Mouse (Mus musculus) myocyte (in vitro differentiated cells): ENCODE data around the gene Ufl1.

Experiments
- CEBPB ChIP-seq: IDR thresholded peaks from 2 replicates; pipeline ENCODE4 v1.6.1; 2011; ENCODE audit warnings: mild to moderate bottlenecking, moderate library complexity; ENCODE audit not compliant: poor library complexity, insufficient read depth, severe bottlenecking
- MYOG ChIP-seq, 3 experiments: IDR thresholded peaks; one replicate each; pipeline ENCODE4 v1.6.1; 2011; ENCODE audit warnings: control low read depth in 2 of 3, low read depth in 2 of 3, mild to moderate bottlenecking in 2 of 3; ENCODE audit not compliant: insufficient read length in 2 of 3, control insufficient read depth in 1 of 3, insufficient read depth in 1 of 3
- POLR2A ChIP-seq: IDR thresholded peaks from one replicate; pipeline ENCODE4 v1.6.1; 2011; ENCODE audit warnings: low read depth, mild to moderate bottlenecking, control low read depth, moderate library complexity; ENCODE audit not compliant: insufficient read length
- REST ChIP-seq: IDR thresholded peaks from one replicate; pipeline ENCODE4 v1.6.1; 2011; ENCODE audit warnings: mild to moderate bottlenecking, control low read depth, moderate library complexity; ENCODE audit not compliant: insufficient read depth, insufficient read length
- TCF12 ChIP-seq: IDR thresholded peaks from one replicate; pipeline ENCODE4 v1.6.1; 2011; ENCODE audit warnings: mild to moderate bottlenecking, control low read depth; ENCODE audit not compliant: poor library complexity, insufficient read depth, severe bottlenecking
- USF1 ChIP-seq: IDR thresholded peaks from one replicate; pipeline ENCODE4 v1.6.1; 2011; ENCODE audit warnings: low read depth, mild to moderate bottlenecking, control low read depth, moderate library complexity

DNA sequence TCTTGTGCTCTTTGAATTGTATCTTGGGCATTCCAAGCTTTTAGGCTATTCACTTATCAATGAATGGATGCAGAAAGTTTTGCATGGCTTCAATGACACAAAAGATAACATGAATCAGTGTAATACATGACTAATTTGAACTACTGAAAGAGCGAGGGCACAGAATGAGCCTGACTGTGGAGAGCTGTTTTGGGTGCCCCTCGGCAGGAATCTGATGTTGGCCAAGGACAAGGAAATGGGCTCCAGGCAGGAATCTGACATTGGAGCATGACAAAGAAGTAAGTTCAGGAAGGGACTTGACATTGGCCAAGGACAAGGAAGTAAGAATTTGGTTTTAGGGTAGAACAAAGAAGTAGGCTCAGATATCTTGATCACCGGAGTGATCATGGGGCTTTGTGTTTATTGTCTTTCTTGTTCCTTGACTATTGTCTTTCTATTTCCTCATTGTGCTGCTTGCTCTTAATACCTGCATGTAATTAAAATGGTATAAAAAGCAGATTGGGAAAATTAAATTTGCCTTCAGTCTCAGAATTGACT is 44.1 kb upstream of the Ufl1 start:
- TF ChIP-seq TCF12: no peak
- no peak for TF ChIP-seq CEBPB
- TF ChIP-seq USF1: no peak
- no peak for TF ChIP-seq REST
- no peak for TF ChIP-seq POLR2A
- no peak for TF ChIP-seq MYOG (IDR thresholded peaks at IDR 0.05; ENCODE audit: control insufficient read depth in 1 of 3, insufficient read depth in 1 of 3, insufficient read length in 2 of 3, low read depth in 2 of 3)
